10 mouse cellular contexts compared by ENCODE assay signal in the genomic region with DNA sequence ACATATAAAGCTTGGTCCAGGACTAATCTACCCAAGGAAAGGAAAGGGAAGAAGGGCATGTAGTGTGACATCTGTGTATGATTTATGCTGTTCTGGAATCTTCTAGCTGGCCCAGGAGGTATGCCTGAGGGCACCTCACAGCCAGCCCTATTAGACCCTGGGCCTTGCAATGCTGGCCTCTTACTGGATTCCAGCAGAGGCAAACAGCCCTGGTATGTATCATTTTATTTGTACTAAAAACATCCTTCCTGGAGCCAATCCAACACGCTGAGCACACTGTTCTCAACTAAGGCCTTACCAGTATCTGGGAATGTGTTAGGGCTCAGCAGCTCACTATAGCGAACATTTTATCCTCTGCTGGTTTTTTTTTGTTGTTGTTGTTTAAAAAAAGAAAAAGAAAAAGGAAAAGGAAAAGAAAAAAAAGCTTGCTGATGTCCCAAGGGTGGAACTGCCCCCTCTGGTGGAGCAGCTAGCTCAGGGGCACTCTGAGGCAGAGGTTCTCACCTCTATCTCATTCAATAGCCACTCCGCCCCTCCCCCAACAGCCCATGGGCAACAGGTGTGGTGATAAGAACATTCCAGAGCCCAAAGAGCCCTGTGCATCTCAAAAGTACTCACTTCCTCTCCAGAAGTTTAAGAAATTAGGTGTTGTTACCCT.
DNase-seq lines count a peak whose midpoint lies in the region; ATAC-seq and TF ChIP-seq lines count a peak whose summit lies in the region.
"Had no signal": no experiment of that assay in that cellular context is flagged by ENCODE, and none has a peak within 500 bp of the region (broad histone marks: within the 10 kb centered on the region; RNA-seq: fewer than 3 reads in every experiment).

No protein-coding gene starts in this region.

- ATAC-seq in liver, embryonic 11.5 days (replicated peaks; ENCODE audit: low FRiP score): no peak
- no peak for ATAC-seq in embryonic facial prominence, embryonic 15.5 days (ENCODE audit: insufficient number of reproducible peaks, low FRiP score, low TSS enrichment, low read depth)
- no peak for ATAC-seq in stomach, embryonic 15.5 days (ENCODE audit: insufficient read depth, low FRiP score, low read depth)
- no peak for ATAC-seq in cerebellum, adult (ENCODE audit: insufficient number of reproducible peaks, low FRiP score, low TSS enrichment)

- H3K9me3 ChIP-seq in liver, embryonic 11.5 days (ENCODE audit: control insufficient read depth, low read length): no peaks in the 10 kb centered on the region
- no peaks in the 10 kb centered on the region for H3K9me3 ChIP-seq in embryonic facial prominence, embryonic 15.5 days (replicated peaks)
- no peaks in the 10 kb centered on the region for H3K9me3 ChIP-seq in stomach, embryonic 15.5 days

- H3K4me2 ChIP-seq in liver, embryonic 11.5 days: no peak overlapping the region
- H3K4me2 ChIP-seq in embryonic facial prominence, embryonic 15.5 days (replicated peaks): no peak overlapping the region
- H3K4me2 ChIP-seq in stomach, embryonic 15.5 days: no peak overlapping the region
- H3K4me2 ChIP-seq: midbrain, embryonic 11.5 days had no signal

- no peak for TF ChIP-seq CTCF in cerebellum, adult 2 months (IDR thresholded peaks at IDR 0.05; ENCODE audit: borderline replicate concordance, insufficient read depth, low read depth, low read length)

- H3K4me1 ChIP-seq in liver, embryonic 11.5 days (replicated peaks; ENCODE audit: control insufficient read depth, insufficient read depth, low read length): peaks cover 20% of the 10 kb centered on the region
- peaks cover 68% of the 10 kb centered on the region for H3K4me1 ChIP-seq in embryonic facial prominence, embryonic 15.5 days
- H3K4me1 ChIP-seq in stomach, embryonic 15.5 days: peaks cover 48% of the 10 kb centered on the region
- peaks cover 17% of the 10 kb centered on the region for H3K4me1 ChIP-seq in cerebellum, adult 2 months (ENCODE audit: control insufficient read depth, insufficient read depth, low read length)

- H3K9ac ChIP-seq in liver, embryonic 11.5 days (ENCODE audit: low read depth, low read length): no peak overlapping the region
- no peak overlapping the region for H3K9ac ChIP-seq in embryonic facial prominence, embryonic 15.5 days
- no peak overlapping the region for H3K9ac ChIP-seq in stomach, embryonic 15.5 days

- WGBS in liver, embryonic 11.5 days: 87% methylated on average over 3 of the region's 3 CpGs
- 56% methylated on average over 3 of the region's 3 CpGs for WGBS in embryonic facial prominence, embryonic 15.5 days
- 49% methylated on average over 3 of the region's 3 CpGs for WGBS in stomach, embryonic 15.5 days
- WGBS in cerebellum, adult 2 months: 88% methylated on average over 3 of the region's 3 CpGs

- no peaks in the 10 kb centered on the region for H3K27me3 ChIP-seq in liver, embryonic 11.5 days (replicated peaks; ENCODE audit: control insufficient read depth, insufficient read depth, low read length)
- no peaks in the 10 kb centered on the region for H3K27me3 ChIP-seq in embryonic facial prominence, embryonic 15.5 days
- no peaks in the 10 kb centered on the region for H3K27me3 ChIP-seq in stomach, embryonic 15.5 days (replicated peaks)
- H3K27me3 ChIP-seq in cerebellum, adult 2 months (ENCODE audit: control insufficient read depth, insufficient read depth, low read length): no peaks in the 10 kb centered on the region

- no peaks in the 10 kb centered on the region for H3K36me3 ChIP-seq in liver, embryonic 11.5 days (ENCODE audit: control insufficient read depth, insufficient read depth, low read length)
- H3K36me3 ChIP-seq in embryonic facial prominence, embryonic 15.5 days: no peaks in the 10 kb centered on the region
- no peaks in the 10 kb centered on the region for H3K36me3 ChIP-seq in stomach, embryonic 15.5 days

- no peak for TF ChIP-seq POLR2A in cerebellum, adult 2 months (IDR thresholded peaks at IDR 0.05; ENCODE audit: borderline replicate concordance, insufficient read depth, low read length)

- peak; percentile 25 for DNase-seq in liver
- DNase-seq in liver, embryonic 11.5 days (ENCODE audit: low spot score): no peak
- peak; percentile 62 to 70 for DNase-seq in kidney, postnatal 25 days
- no peak for DNase-seq in B cell, adult 2 months
- no peak for DNase-seq in cerebellum, adult 2 months
- DNase-seq: cerebellum, adult 8-10 months had no signal

- H3K27ac ChIP-seq in liver, embryonic 11.5 days (ENCODE audit: low read depth, low read length): no peak overlapping the region
- peak overlapping the region; percentile 56 for H3K27ac ChIP-seq in embryonic facial prominence, embryonic 15.5 days (replicated peaks)
- H3K27ac ChIP-seq in stomach, embryonic 15.5 days: peak overlapping the region; percentile 79
- no peak overlapping the region for H3K27ac ChIP-seq in cerebellum, adult 2 months (ENCODE audit: insufficient read depth, low read length)

- H3K4me3 ChIP-seq in liver, embryonic 11.5 days (ENCODE audit: low read depth, low read length): no peak overlapping the region
- H3K4me3 ChIP-seq in embryonic facial prominence, embryonic 15.5 days (replicated peaks): no peak overlapping the region
- no peak overlapping the region for H3K4me3 ChIP-seq in stomach, embryonic 15.5 days (replicated peaks)
- no peak overlapping the region for H3K4me3 ChIP-seq in cerebellum, adult 2 months (replicated peaks; ENCODE audit: insufficient read depth, low read depth, low read length)

Comparison
In these comparisons a context has a peak if more than half of its experiments do, and no peak if none do; other contexts are left out.
1. DNase-seq: peak in liver (single experiment) and kidney, postnatal 25 days (2 of 2); none in liver, embryonic 11.5 days (single experiment), B cell, adult 2 months (0 of 2) and cerebellum, adult 2 months (0 of 2).
2. H3K27ac ChIP-seq: peak in embryonic facial prominence, embryonic 15.5 days (single experiment) and stomach, embryonic 15.5 days (single experiment); none in liver, embryonic 11.5 days (single experiment) and cerebellum, adult 2 months (single experiment).